Mouse (Mus musculus): ENCODE measurements at regions not wholly inside any gene's neighbourhood (a gene's known extent, or its start where the extent isn't known, plus 50 kb on each side); places are given as distances from the start of the nearest gene placed in this dataset.
"Not testable (repeated sequence)": the region's sequence is repeated elsewhere in the genome, so short reads cannot be mapped to it uniquely, and the experiment has no call there.

- ATAC-seq (ENCODE audit: low read depth), result no peak
- 64% methylated on average over 13 of the region's 13 CpGs for WGBS (ENCODE audit: insufficient replicate concordance)
- H3K4me1 ChIP-seq (replicated peaks), result no peaks in the 10 kb centered on the region
- 0 out of 2 replicates have a peak, but pooled peaks cover 4% of the 10 kb centered on the region for H3K9me3 ChIP-seq (replicated peaks)
- no peak for DNase-seq
- no peaks in the 10 kb centered on the region for H3K36me3 ChIP-seq
- no peak overlapping the region for H3K4me3 ChIP-seq (replicated peaks)
- no peak overlapping the region for H3K4me2 ChIP-seq
- no peak overlapping the region for H3K9ac ChIP-seq
- no peak overlapping the region for H3K27ac ChIP-seq
- H3K27me3 ChIP-seq, result no peaks in the 10 kb centered on the region
These were observed 78.8 kb downstream of the Tpbg start for GRCm38 (mm10) chr9:85920745-85921614.

- no peak overlapping the region for H3K4me3 ChIP-seq (replicated peaks)
- H3K27me3 ChIP-seq, result no peaks in the 10 kb centered on the region
- H3K9ac ChIP-seq, result no peak overlapping the region
- no peak overlapping the region for H3K4me2 ChIP-seq
- H3K9me3 ChIP-seq (replicated peaks), result no peaks in the 10 kb centered on the region
- H3K27ac ChIP-seq, result no peak overlapping the region
- DNase-seq (no peak), ATAC-seq (ENCODE audit: low read depth) (no peak)
- H3K4me1 ChIP-seq (replicated peaks), result no peaks in the 10 kb centered on the region
- 48% methylated on average over 1 of the region's 1 CpGs for WGBS (ENCODE audit: insufficient replicate concordance)
- H3K36me3 ChIP-seq, result no peaks in the 10 kb centered on the region
These were observed 83.1 kb downstream of the Tpbg start for GRCm38 (mm10) chr9:85925259-85925658.

GRCm38 (mm10) chr9:85932209-85932608, 90.0 kb downstream of the Tpbg start:
- WGBS (ENCODE audit: insufficient replicate concordance), result 61% methylated on average over 3 of the region's 3 CpGs
- no peaks in the 10 kb centered on the region for H3K9me3 ChIP-seq (replicated peaks)
- DNase-seq, result no peak

GRCm38 (mm10) chr9:85943066-85943684, 101.0 kb downstream of the Tpbg start:
- not testable (repeated sequence) for H3K9ac ChIP-seq; DNase-seq; H3K4me2 ChIP-seq; H3K9me3 ChIP-seq (replicated peaks); H3K4me1 ChIP-seq (replicated peaks); H3K36me3 ChIP-seq; H3K4me3 ChIP-seq (replicated peaks); ATAC-seq (ENCODE audit: low read depth); H3K27me3 ChIP-seq; H3K27ac ChIP-seq
- 75% methylated on average over 14 of the region's 14 CpGs for WGBS (ENCODE audit: insufficient replicate concordance)

More at GRCm38 (mm10) chr9:85932209-85932608, 90.0 kb downstream of the Tpbg start:
- no peak overlapping the region for H3K27ac ChIP-seq
- H3K27me3 ChIP-seq, result no peaks in the 10 kb centered on the region
- no peak overlapping the region for H3K9ac ChIP-seq
- ATAC-seq (ENCODE audit: low read depth), result no peak
- no peak overlapping the region for H3K4me3 ChIP-seq (replicated peaks)
- H3K4me1 ChIP-seq (replicated peaks), result no peaks in the 10 kb centered on the region
- no peak overlapping the region for H3K4me2 ChIP-seq
- H3K36me3 ChIP-seq, result no peaks in the 10 kb centered on the region

- H3K27ac ChIP-seq, result no peak overlapping the region
- H3K9ac ChIP-seq, result no peak overlapping the region
- H3K4me2 ChIP-seq, result no peak overlapping the region
- no peaks in the 10 kb centered on the region for H3K36me3 ChIP-seq
- no peaks in the 10 kb centered on the region for H3K9me3 ChIP-seq (replicated peaks)
- WGBS (ENCODE audit: insufficient replicate concordance), result 67% methylated on average over 12 of the region's 12 CpGs
- H3K4me1 ChIP-seq (replicated peaks), result no peaks in the 10 kb centered on the region
- H3K4me3 ChIP-seq (replicated peaks), result no peak overlapping the region
- DNase-seq (no peak), ATAC-seq (ENCODE audit: low read depth) (no peak)
- no peaks in the 10 kb centered on the region for H3K27me3 ChIP-seq
These were observed 106.4 kb downstream of the Tpbg start for GRCm38 (mm10) chr9:85948495-85949137.

GRCm38 (mm10) chr9:85951777-85952176, 109.6 kb downstream of the Tpbg start:
- Histone ChIP-seq H3K27ac (no peak overlapping the region), H3K9ac (no peak overlapping the region), H3K36me3 (no peaks in the 10 kb centered on the region), H3K27me3 (no peaks in the 10 kb centered on the region), H3K4me2 (no peak overlapping the region), H3K4me1 (replicated peaks) (no peaks in the 10 kb centered on the region), H3K4me3 (replicated peaks) (no peak overlapping the region), H3K9me3 (replicated peaks) (no peaks in the 10 kb centered on the region)
- DNase-seq (no peak), ATAC-seq (ENCODE audit: low read depth) (no peak)
- WGBS (ENCODE audit: insufficient replicate concordance), result 47% methylated on average over 2 of the region's 2 CpGs

- Histone ChIP-seq H3K9ac (no peak overlapping the region), H3K27ac (no peak overlapping the region), H3K4me3 (replicated peaks) (no peak overlapping the region), H3K9me3 (replicated peaks) (no peaks in the 10 kb centered on the region), H3K27me3 (no peaks in the 10 kb centered on the region), H3K36me3 (no peaks in the 10 kb centered on the region), H3K4me1 (replicated peaks) (no peaks in the 10 kb centered on the region), H3K4me2 (no peak overlapping the region)
- DNase-seq (no peak), ATAC-seq (ENCODE audit: low read depth) (no peak)
- WGBS (ENCODE audit: insufficient replicate concordance), result 77% methylated on average over 10 of the region's 10 CpGs
These were observed 127.9 kb downstream of the Tpbg start for GRCm38 (mm10) chr9:85970076-85970475.

GRCm38 (mm10) chr9:85981428-85981827, 139.2 kb downstream of the Tpbg start:
- no peaks in the 10 kb centered on the region for H3K4me1 ChIP-seq (replicated peaks)
- H3K4me3 ChIP-seq (replicated peaks), result no peak overlapping the region
- H3K4me2 ChIP-seq, result no peak overlapping the region
- WGBS (ENCODE audit: insufficient replicate concordance), result 79% methylated on average over 5 of the region's 5 CpGs
- H3K27ac ChIP-seq, result no peak overlapping the region
- no peak for DNase-seq
- H3K36me3 ChIP-seq, result no peaks in the 10 kb centered on the region
- no peaks in the 10 kb centered on the region for H3K27me3 ChIP-seq
- ATAC-seq (ENCODE audit: low read depth), result no peak
- H3K9me3 ChIP-seq (replicated peaks), result no peaks in the 10 kb centered on the region
- no peak overlapping the region for H3K9ac ChIP-seq

GRCm38 (mm10) chr9:85983516-85983915, 141.3 kb downstream of the Tpbg start:
- WGBS (ENCODE audit: insufficient replicate concordance), result 79% methylated on average over 7 of the region's 8 CpGs
- H3K4me2 ChIP-seq; H3K9me3 ChIP-seq (replicated peaks); H3K4me1 ChIP-seq (replicated peaks); H3K27me3 ChIP-seq; DNase-seq; ATAC-seq (ENCODE audit: low read depth); H3K9ac ChIP-seq; H3K36me3 ChIP-seq; H3K4me3 ChIP-seq (replicated peaks); H3K27ac ChIP-seq: not testable (repeated sequence)

GRCm38 (mm10) chr9:85985671-85986070, 143.5 kb downstream of the Tpbg start:
- Histone ChIP-seq H3K36me3 (no peaks in the 10 kb centered on the region), H3K27ac (no peak overlapping the region), H3K4me3 (replicated peaks) (no peak overlapping the region), H3K27me3 (no peaks in the 10 kb centered on the region), H3K9me3 (replicated peaks) (no peaks in the 10 kb centered on the region), H3K9ac (no peak overlapping the region), H3K4me1 (replicated peaks) (no peaks in the 10 kb centered on the region), H3K4me2 (no peak overlapping the region)
- DNase-seq (no peak), ATAC-seq (ENCODE audit: low read depth) (no peak)
- 62% methylated on average over 5 of the region's 5 CpGs for WGBS (ENCODE audit: insufficient replicate concordance)

GRCm38 (mm10) chr9:85986142-85986541, 144.0 kb downstream of the Tpbg start:
- H3K36me3 ChIP-seq, result no peaks in the 10 kb centered on the region
- H3K4me2 ChIP-seq, result no peak overlapping the region
- H3K27me3 ChIP-seq, result no peaks in the 10 kb centered on the region
- H3K9ac ChIP-seq, result no peak overlapping the region
- no peaks in the 10 kb centered on the region for H3K4me1 ChIP-seq (replicated peaks)
- DNase-seq, result no peak
- ATAC-seq (ENCODE audit: low read depth), result no peak
- no peak overlapping the region for H3K4me3 ChIP-seq (replicated peaks)
- 51% methylated on average over 2 of the region's 2 CpGs for WGBS (ENCODE audit: insufficient replicate concordance)
- no peak overlapping the region for H3K27ac ChIP-seq
- H3K9me3 ChIP-seq (replicated peaks), result no peaks in the 10 kb centered on the region

Data from liver, embryonic 13.5 days (tissue).